Mouse (Mus musculus) MEL (cell line): ENCODE results near the gene Ctc1.

Source experiments
- BHLHE40 ChIP-seq: IDR thresholded peaks from 2 replicates; pipeline ENCODE4 v1.6.1; 2012; ENCODE audit warnings: low read depth, mild to moderate bottlenecking, inconsistent platforms, low read length, improper control_type of control experiment, borderline replicate concordance
- CTCF ChIP-seq, 3 experiments: IDR thresholded peaks in 2 of 3; conservative IDR thresholded peaks in 1 of 3; 2 replicates each; pipeline ENCODE4 v1.5.1; 2011 to 2012; ENCODE audit warnings: low read length in 3 of 3, low read depth in 2 of 3, mild to moderate bottlenecking in 2 of 3, improper control_type of control experiment in 1 of 3, inconsistent platforms in 1 of 3, mixed read lengths in 1 of 3, moderate library complexity in 1 of 3; ENCODE audit not compliant: control insufficient read depth in 1 of 3, insufficient read depth in 1 of 3, poor library complexity in 1 of 3, severe bottlenecking in 1 of 3
- ETS1 ChIP-seq: IDR thresholded peaks from 2 replicates; pipeline ENCODE4 v1.6.1; 2012; ENCODE audit warnings: low read depth, mild to moderate bottlenecking, inconsistent platforms, low read length, improper control_type of control experiment, moderate library complexity
- MAFK ChIP-seq: IDR thresholded peaks from 2 replicates; pipeline ENCODE4 v1.6.1; 2011; ENCODE audit warnings: low read depth, mild to moderate bottlenecking, low read length, improper control_type of control experiment, borderline replicate concordance
- MAX ChIP-seq: IDR thresholded peaks from 2 replicates; pipeline ENCODE4 v1.6.1; 2011; ENCODE audit warnings: low read length, improper control_type of control experiment
- NELFE ChIP-seq: IDR thresholded peaks from 2 replicates; pipeline ENCODE4 v1.6.1; 2011; ENCODE audit warnings: low read depth, low read length, improper control_type of control experiment
- POLR2A ChIP-seq, 2 experiments: IDR thresholded peaks; 2 replicates each; pipeline ENCODE4 v1.6.1; 2011 to 2012; ENCODE audit warnings: low read length in 2 of 2, mild to moderate bottlenecking in 2 of 2, control low read depth in 1 of 2, improper control_type of control experiment in 1 of 2, low read depth in 1 of 2, moderate library complexity in 1 of 2; ENCODE audit not compliant: control insufficient read depth in 1 of 2, insufficient read depth in 1 of 2, poor library complexity in 1 of 2
- POLR2AphosphoS5 ChIP-seq: IDR thresholded peaks from 2 replicates; pipeline ENCODE4 v1.6.1; 2012; ENCODE audit warnings: low read depth, borderline replicate concordance, mild to moderate bottlenecking, inconsistent platforms, low read length, moderate library complexity, mixed read lengths
- TCF12 ChIP-seq: IDR thresholded peaks from 2 replicates; pipeline ENCODE4 v1.6.1; 2014; ENCODE audit warnings: low read depth, mild to moderate bottlenecking, inconsistent platforms, low read length, improper control_type of control experiment, moderate library complexity
- USF1 ChIP-seq: IDR thresholded peaks from 2 replicates; pipeline ENCODE4 v1.6.1; 2014; ENCODE audit warnings: low read depth, mild to moderate bottlenecking, inconsistent platforms, low read length, improper control_type of control experiment, moderate library complexity
- ZC3H11A ChIP-seq: IDR thresholded peaks from 2 replicates; pipeline ENCODE4 v1.6.1; 2012; ENCODE audit warnings: low read depth, mild to moderate bottlenecking, inconsistent platforms, low read length, improper control_type of control experiment
- ZMIZ1 ChIP-seq: IDR thresholded peaks from 2 replicates; pipeline ENCODE4 v1.6.1; 2012; ENCODE audit warnings: low read depth, mild to moderate bottlenecking, inconsistent platforms, low read length, improper control_type of control experiment, moderate library complexity
- ZNF384 ChIP-seq: IDR thresholded peaks from 2 replicates; pipeline ENCODE4 v1.6.1; 2012; ENCODE audit warnings: low read depth, mild to moderate bottlenecking, inconsistent platforms, low read length, improper control_type of control experiment

DNA sequence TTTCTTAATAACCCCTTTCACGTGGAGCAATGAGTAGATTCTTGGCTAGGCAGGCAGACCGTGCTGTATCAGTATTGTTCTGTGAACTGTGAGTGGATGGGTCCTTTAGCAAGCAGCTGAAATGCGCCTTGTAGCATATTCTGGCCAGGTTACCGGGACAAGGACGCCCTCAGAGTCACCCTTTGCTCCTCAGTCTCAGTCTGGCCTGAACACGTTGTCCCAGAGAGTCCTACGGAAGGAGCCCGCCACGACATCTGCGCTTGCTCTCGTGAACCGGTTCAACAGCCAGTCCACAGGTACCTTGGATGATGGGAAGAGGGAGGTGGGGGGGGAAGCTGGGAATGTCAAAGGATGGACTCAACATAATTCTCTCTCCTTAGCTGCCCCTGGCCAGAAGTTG, 31.9 kb downstream of the Ctc1 start:
- no peak for TF ChIP-seq CTCF (IDR thresholded peaks at IDR 0.05 in 2 of 3, conservative IDR thresholded peaks at IDR 0.05 in 1 of 3; ENCODE audit: control insufficient read depth in 1 of 3, insufficient read depth in 1 of 3, low read depth in 2 of 3, low read length in 3 of 3, poor library complexity in 1 of 3, severe bottlenecking in 1 of 3)
- TF ChIP-seq ZMIZ1 = no peak
- TF ChIP-seq NELFE = no peak
- TF ChIP-seq ZNF384 = no peak
- TF ChIP-seq POLR2AphosphoS5 = no peak
- TF ChIP-seq ETS1 = no peak
- TF ChIP-seq USF1 = no peak
- no peak for TF ChIP-seq MAX
- no peak for TF ChIP-seq ZC3H11A
- TF ChIP-seq POLR2A (IDR thresholded peaks at IDR 0.05; ENCODE audit: control insufficient read depth in 1 of 2, insufficient read depth in 1 of 2, low read depth in 1 of 2, low read length in 2 of 2, poor library complexity in 1 of 2) = no peak
- TF ChIP-seq TCF12 = no peak
- no peak for TF ChIP-seq BHLHE40
- no peak for TF ChIP-seq MAFK
